Mouse (Mus musculus) CH12.LX (cell line): ENCODE data around the gene Csnk1g1. TPM values are rescaled to one million over a fixed set of nuclear protein-coding genes. Genes with fewer than 3 reads are reported as not detected.

Source experiments
- DNase-seq: peaks from one replicate; pipeline ENCODE4 v3.0.0-alpha.2; 2013; ENCODE audit errors: extremely low read depth
- H3K27ac ChIP-seq: 2 replicates; pipeline ENCODE4 v1.5.1; 2012; ENCODE audit warnings: low read depth, mild to moderate bottlenecking, control low read depth, moderate library complexity; ENCODE audit not compliant: insufficient read depth
- H3K27me3 ChIP-seq: replicated peaks from 2 replicates; pipeline ENCODE3; 2012; ENCODE audit warnings: inconsistent platforms
- H3K36me3 ChIP-seq, 2 experiments: replicated peaks in 1 of 2; 2 replicates each; pipeline versions ENCODE3 to v1.6.1; 2012; ENCODE audit warnings: inconsistent platforms in 1 of 2, low read length in 1 of 2, mild to moderate bottlenecking in 1 of 2, mixed read lengths in 1 of 2, moderate library complexity in 1 of 2; ENCODE audit not compliant: control insufficient read depth in 1 of 2, insufficient read depth in 1 of 2
- H3K4me1 ChIP-seq, 2 experiments: 2 replicates each; pipeline ENCODE4 v1.6.1; 2012; ENCODE audit warnings: inconsistent platforms in 1 of 2, moderate library complexity in 1 of 2; ENCODE audit not compliant: insufficient read depth in 2 of 2, control insufficient read depth in 1 of 2
- H3K4me2 ChIP-seq: 2 replicates; pipeline ENCODE4 v1.6.1; 2012; ENCODE audit warnings: low read depth, mild to moderate bottlenecking, control low read depth; ENCODE audit not compliant: poor library complexity, insufficient read depth, severe bottlenecking
- H3K4me3 ChIP-seq, 3 experiments: fragments of 150-350 bp in 1 of 3; sonication (generic) in 1 of 3; replicated peaks in 1 of 3; 2 replicates each; pipeline versions ENCODE3 to v1.5.1; 2011 to 2012; ENCODE audit warnings: low read depth in 2 of 3, low read length in 2 of 3, mild to moderate bottlenecking in 2 of 3, moderate library complexity in 2 of 3, control low read depth in 1 of 3, improper control_type of control experiment in 1 of 3, inconsistent platforms in 1 of 3, mixed read lengths in 1 of 3; ENCODE audit not compliant: poor library complexity in 1 of 3
- H3K79me2 ChIP-seq: replicated peaks from 2 replicates; pipeline ENCODE4 v1.6.1; 2012; ENCODE audit warnings: mild to moderate bottlenecking, moderate library complexity; ENCODE audit not compliant: control insufficient read depth, poor library complexity, insufficient read depth, severe bottlenecking; ENCODE audit errors: extremely low read depth
- H3K9ac ChIP-seq: 2 replicates; pipeline ENCODE4 v1.6.1; 2012; ENCODE audit warnings: low read depth, mild to moderate bottlenecking, control low read depth, moderate library complexity; ENCODE audit not compliant: insufficient read depth
- H3K9me3 ChIP-seq: replicated peaks from 2 replicates; pipeline ENCODE3; 2012; ENCODE audit warnings: low read length, inconsistent platforms, mixed read lengths
- BHLHE40 ChIP-seq: IDR thresholded peaks from 2 replicates; pipeline ENCODE4 v1.6.1; 2011; ENCODE audit warnings: mild to moderate bottlenecking, low read depth, low read length, improper control_type of control experiment
- CHD1 ChIP-seq: IDR thresholded peaks from 2 replicates; pipeline ENCODE4 v1.6.1; 2012; ENCODE audit warnings: low read depth, low read length, improper control_type of control experiment, inconsistent platforms
- CHD2 ChIP-seq: IDR thresholded peaks from 2 replicates; pipeline ENCODE4 v1.6.1; 2011; ENCODE audit warnings: low read length, improper control_type of control experiment
- CTCF ChIP-seq, 2 experiments: IDR thresholded peaks in 1 of 2; conservative IDR thresholded peaks in 1 of 2; 2 replicates each; pipeline ENCODE4 v1.5.1; 2011 to 2012; ENCODE audit warnings: low read depth in 2 of 2, low read length in 2 of 2, improper control_type of control experiment in 1 of 2, inconsistent platforms in 1 of 2, mild to moderate bottlenecking in 1 of 2, moderate library complexity in 1 of 2
- E2F4 ChIP-seq: IDR thresholded peaks from 2 replicates; pipeline ENCODE4 v1.6.1; 2011; ENCODE audit warnings: low read depth, low read length, improper control_type of control experiment; ENCODE audit not compliant: insufficient replicate concordance
- ELF1 ChIP-seq: IDR thresholded peaks from 2 replicates; pipeline ENCODE4 v1.6.1; 2014; ENCODE audit warnings: low read depth, mild to moderate bottlenecking, inconsistent platforms, low read length, improper control_type of control experiment
- EP300 ChIP-seq: IDR thresholded peaks from 2 replicates; pipeline ENCODE4 v1.6.1; 2011; ENCODE audit warnings: low read length, improper control_type of control experiment
- ETS1 ChIP-seq: conservative IDR thresholded peaks from 2 replicates; pipeline ENCODE4 v1.6.1; 2012; ENCODE audit warnings: low read depth, mild to moderate bottlenecking, inconsistent platforms, low read length, improper control_type of control experiment, moderate library complexity
- GABPA ChIP-seq: IDR thresholded peaks from 2 replicates; pipeline ENCODE4 v1.6.1; 2012; ENCODE audit warnings: low read depth, low read length, improper control_type of control experiment, inconsistent platforms; ENCODE audit not compliant: insufficient replicate concordance
- HCFC1 ChIP-seq: IDR thresholded peaks from 2 replicates; pipeline ENCODE4 v1.6.1; 2012; ENCODE audit warnings: low read depth, mild to moderate bottlenecking, inconsistent platforms, low read length, improper control_type of control experiment
- IRF4 ChIP-seq: IDR thresholded peaks from 2 replicates; pipeline ENCODE4 v1.6.1; 2014; ENCODE audit warnings: low read depth, mild to moderate bottlenecking, inconsistent platforms, low read length, improper control_type of control experiment
- JUN ChIP-seq: IDR thresholded peaks from 2 replicates; pipeline ENCODE4 v1.6.1; 2011; ENCODE audit warnings: low read depth, mild to moderate bottlenecking, low read length, improper control_type of control experiment, moderate library complexity; ENCODE audit not compliant: insufficient read depth
- JUND ChIP-seq: conservative IDR thresholded peaks from 2 replicates; pipeline ENCODE4 v1.6.1; 2011; ENCODE audit warnings: low read depth, low read length, improper control_type of control experiment
- KAT2A ChIP-seq: IDR thresholded peaks from 2 replicates; pipeline ENCODE4 v1.6.1; 2012; ENCODE audit warnings: low read length, improper control_type of control experiment, inconsistent platforms; ENCODE audit not compliant: insufficient replicate concordance
- MAFK ChIP-seq: IDR thresholded peaks from 2 replicates; pipeline ENCODE4 v1.6.1; 2011; ENCODE audit warnings: low read length, improper control_type of control experiment; ENCODE audit not compliant: insufficient replicate concordance
- MAX ChIP-seq: IDR thresholded peaks from 2 replicates; pipeline ENCODE4 v1.6.1; 2011; ENCODE audit warnings: low read length, improper control_type of control experiment
- MAZ ChIP-seq: IDR thresholded peaks from 2 replicates; pipeline ENCODE4 v1.6.1; 2012; ENCODE audit warnings: low read depth, mild to moderate bottlenecking, inconsistent platforms, low read length, improper control_type of control experiment, moderate library complexity
- MEF2A ChIP-seq: IDR thresholded peaks from 2 replicates; pipeline ENCODE4 v1.6.1; 2014; ENCODE audit warnings: low read depth, mild to moderate bottlenecking, inconsistent platforms, low read length, improper control_type of control experiment, borderline replicate concordance
- MXI1 ChIP-seq: IDR thresholded peaks from 2 replicates; pipeline ENCODE4 v1.6.1; 2011; ENCODE audit warnings: mild to moderate bottlenecking, low read depth, low read length, improper control_type of control experiment
- MYC ChIP-seq: IDR thresholded peaks from 2 replicates; pipeline ENCODE4 v1.6.1; 2011; ENCODE audit warnings: low read depth, mild to moderate bottlenecking, improper control_type of control experiment, low read length
- NELFE ChIP-seq: IDR thresholded peaks from 2 replicates; pipeline ENCODE4 v1.6.1; 2011; ENCODE audit warnings: low read depth, low read length, improper control_type of control experiment
- NRF1 ChIP-seq: IDR thresholded peaks from 2 replicates; pipeline ENCODE4 v1.6.1; 2014; ENCODE audit warnings: low read depth, mild to moderate bottlenecking, inconsistent platforms, low read length, improper control_type of control experiment, moderate library complexity
- PAX5 ChIP-seq: IDR thresholded peaks from 2 replicates; pipeline ENCODE4 v1.6.1; 2012; ENCODE audit warnings: low read length, inconsistent platforms, mixed read lengths
- POLR2A ChIP-seq: IDR thresholded peaks from 2 replicates; pipeline ENCODE4 v1.6.1; 2011; ENCODE audit warnings: low read depth, mild to moderate bottlenecking, improper control_type of control experiment, low read length
- POLR2AphosphoS2 ChIP-seq: IDR thresholded peaks from 2 replicates; pipeline ENCODE4 v1.6.1; 2011; ENCODE audit warnings: low read depth, low read length, improper control_type of control experiment
- RAD21 ChIP-seq: IDR thresholded peaks from 2 replicates; pipeline ENCODE4 v1.6.1; 2011; ENCODE audit warnings: low read depth, mild to moderate bottlenecking, low read length, improper control_type of control experiment, moderate library complexity
- RCOR1 ChIP-seq: conservative IDR thresholded peaks from 2 replicates; pipeline ENCODE4 v1.6.1; 2012; ENCODE audit warnings: low read depth, mild to moderate bottlenecking, inconsistent platforms, low read length, improper control_type of control experiment
- SIN3A ChIP-seq: IDR thresholded peaks from 2 replicates; pipeline ENCODE4 v1.6.1; 2012; ENCODE audit warnings: low read length, improper control_type of control experiment, inconsistent platforms
- SMC3 ChIP-seq: IDR thresholded peaks from 2 replicates; pipeline ENCODE4 v1.6.1; 2011; ENCODE audit warnings: low read depth, low read length, improper control_type of control experiment
- TBP ChIP-seq: conservative IDR thresholded peaks from 2 replicates; pipeline ENCODE4 v1.6.1; 2011; ENCODE audit warnings: low read depth, low read length, improper control_type of control experiment
- TCF12 ChIP-seq: IDR thresholded peaks from 2 replicates; pipeline ENCODE4 v1.6.1; 2014; ENCODE audit warnings: low read depth, mild to moderate bottlenecking, inconsistent platforms, low read length, improper control_type of control experiment
- UBTF ChIP-seq: IDR thresholded peaks from 2 replicates; pipeline ENCODE4 v1.6.1; 2012; ENCODE audit warnings: low read depth, mild to moderate bottlenecking, inconsistent platforms, low read length, improper control_type of control experiment, moderate library complexity
- USF1 ChIP-seq: IDR thresholded peaks from 2 replicates; pipeline ENCODE4 v1.6.1; 2014; ENCODE audit warnings: low read depth, mild to moderate bottlenecking, inconsistent platforms, low read length, improper control_type of control experiment
- USF2 ChIP-seq: conservative IDR thresholded peaks from 2 replicates; pipeline ENCODE4 v1.6.1; 2011; ENCODE audit warnings: low read depth, low read length, improper control_type of control experiment
- ZC3H11A ChIP-seq: IDR thresholded peaks from 2 replicates; pipeline ENCODE4 v1.6.1; 2012; ENCODE audit warnings: low read depth, mild to moderate bottlenecking, inconsistent platforms, low read length, improper control_type of control experiment
- ZKSCAN1 ChIP-seq: IDR thresholded peaks from 2 replicates; pipeline ENCODE4 v1.6.1; 2012; ENCODE audit warnings: low read depth, inconsistent platforms, low read length, improper control_type of control experiment, borderline replicate concordance
- ZMIZ1 ChIP-seq: IDR thresholded peaks from 2 replicates; pipeline ENCODE4 v1.6.1; 2012; ENCODE audit warnings: low read depth, mild to moderate bottlenecking, inconsistent platforms, low read length, improper control_type of control experiment
- ZNF384 ChIP-seq: IDR thresholded peaks from 2 replicates; pipeline ENCODE4 v1.6.1; 2012; ENCODE audit warnings: low read depth, low read length, improper control_type of control experiment, inconsistent platforms
- dilution Hi-C: fragments of 300-500 bp; cut with MboI; formaldehyde crosslinking; loops from 2 replicates; pipeline ENCODE4 v1.14.3; 2020; ENCODE audit warnings: low sequenced_read_pairs; ENCODE audit not compliant: extremely low pct_unique_long_range_greater_than_20kb, extremely low pct_ligation_motif_present
- in situ Hi-C: fragments of 300-500 bp; cut with MboI; formaldehyde crosslinking; loops from 3 replicates; pipeline ENCODE4 v1.14.3; 2019; ENCODE audit warnings: low sequenced_read_pairs, low pct_ligation_motif_present, low pct_unique_long_range_greater_than_20kb, mixed read lengths
- polyA plus RNA-seq: library from polyadenylated mRNA; unstranded; fragments of >175 nt; gene quantifications from 2 replicates; pipeline ENCODE4 v1.2.1, GENCODE M21; 2012; ENCODE audit warnings: low read depth; ENCODE audit not compliant: insufficient read length
- total RNA-seq, 2 experiments: library from RNA; depleted of rRNA; stranded (reverse); fragments of 300-350 nt in 1 of 2; fragments of >200 nt in 1 of 2; gene quantifications; 2 replicates each; pipeline ENCODE4 v1.2.3; 2012 to 2014

Gene Csnk1g1
- total and polyA plus RNA-seq, 3 experiments, result 11.7 to 16.0 (median 12.3) TPM

- Histone ChIP-seq H3K27me3 (no peaks in the 10 kb centered on the region), H3K4me3 (no peak overlapping the region), H3K79me2 (no peaks in the 10 kb centered on the region)
- in situ Hi-C loops, result no loop called here
- TF ChIP-seq JUN (peak; percentile 92), ELF1 (0 out of 2 replicates have a peak, but pooled peaks have one; percentile 17), USF2 (no peak), NELFE (no peak), GABPA (no peak), TBP (no peak), NRF1 (no peak), KAT2A (no peak), EP300 (peak; percentile 99), BHLHE40 (peak; percentile 38), MEF2A (peak; percentile 69; the same call in 1 of the 2 replicates), ZNF384 (peak; percentile 85), ZKSCAN1 (no peak), ETS1 (peak; percentile 69; the same call in 1 of the 2 replicates), USF1 (no peak), POLR2A (no peak), PAX5 (no peak), SMC3 (no peak), MAFK (no peak), MAZ (no peak), MXI1 (no peak; the same call in 1 of the 2 replicates), ZMIZ1 (no peak), CHD2 (peak; percentile 60), CHD1 (no peak), RCOR1 (peak; percentile 94), POLR2AphosphoS2 (no peak), CTCF (conservative IDR thresholded peaks at IDR 0.05 in 1 of 2, IDR thresholded peaks at IDR 0.05 in 1 of 2; ENCODE audit: low read depth in 2 of 2, low read length in 2 of 2) (no peak), TCF12 (peak; percentile 48), HCFC1 (no peak), RAD21 (no peak), E2F4 (no peak), IRF4 (peak; percentile 99), UBTF (no peak), ZC3H11A (no peak), MYC (no peak), JUND (peak; percentile 96), SIN3A (peak; percentile 37; the same call in 1 of the 2 replicates), MAX (no peak)
- TF ChIP-seq, all 38 proteins: peak for 13
- no peak overlapping the region for H3K9ac ChIP-seq
- peak overlapping the region; percentile 40 for H3K27ac ChIP-seq
- dilution Hi-C loops, result no loop called here
- peaks cover 3 to 21% of the 10 kb centered on the region in 2 experiments for H3K36me3 ChIP-seq
- H3K4me2 ChIP-seq, result peak overlapping the region; percentile 34
- peaks cover 9 to 26% of the 10 kb centered on the region in 2 experiments for H3K4me1 ChIP-seq
- H3K9me3 ChIP-seq, result no peaks in the 10 kb centered on the region
- DNase-seq, result peak; percentile 85
These were observed 173.3 kb downstream of the Csnk1g1 start for GRCm38 (mm10) chr9:66081999-66082398.
